Mouse (Mus musculus): ENCODE results near the gene Ost4. TPM values are rescaled to one million over a fixed set of nuclear protein-coding genes. Genes with fewer than 3 reads are reported as not detected.
A peak's percentile ranks its signal among the peaks of the same experiment; 100 is the strongest.

Gene Ost4
- polyA plus RNA-seq (2016; fragmentation: Nextera tagmentation; extraction: Ambion mirVana): 346 and 376 TPM in 2 replicates

GRCm38 (mm10) chr5:30907413-30908059, at the start of gene Ost4:
Gene Ost4, minus strand, starts transcription at chr5:30907788.
- Histone ChIP-seq H3K9ac (peak within 1 kb of the TSS; percentile 81), H3K4me1 (peaks cover 60% of the 10 kb centered on the region), H3K4me2 (replicated peaks) (peak within 1 kb of the TSS; percentile 93), H3K27ac (peak within 1 kb of the TSS; percentile 98), H3K4me3 (peak within 1 kb of the TSS; percentile 59), H3K36me3 (peaks cover 32% of the 10 kb centered on the region), H3K9me3 (no peaks in the 10 kb centered on the region), H3K27me3 (no peaks in the 10 kb centered on the region)
- WGBS: under 1% methylated on average over 58 of the region's 58 CpGs
- peak; percentile 91 for ATAC-seq (ENCODE audit: insufficient number of reproducible peaks, insufficient read depth, low FRiP score, low TSS enrichment)

DNA sequence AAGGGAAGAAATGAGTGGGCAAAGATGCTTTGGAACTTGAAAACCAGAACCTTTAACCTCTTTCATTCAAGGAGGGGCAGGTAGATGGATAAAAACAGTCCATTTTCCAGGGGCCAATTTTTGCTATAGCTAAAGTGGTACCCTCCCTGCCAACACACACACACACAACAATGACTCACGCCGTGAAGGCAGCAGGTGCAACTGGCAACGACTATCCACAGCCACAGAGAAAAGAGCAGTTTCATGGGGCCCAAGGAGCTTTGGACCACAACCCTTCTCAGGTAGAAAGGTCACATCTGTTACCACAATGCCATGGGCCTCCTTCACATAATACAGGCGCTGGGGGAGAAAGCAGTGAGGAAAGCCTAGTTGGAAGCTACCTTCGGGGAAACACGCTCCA, 48.2 kb upstream of the Ost4 start:
- ATAC-seq (ENCODE audit: insufficient number of reproducible peaks, insufficient read depth, low FRiP score, low TSS enrichment): no peak
- Histone ChIP-seq H3K4me2 (replicated peaks) (no peak overlapping the region), H3K27me3 (no peaks in the 10 kb centered on the region), H3K4me1 (peaks cover 20% of the 10 kb centered on the region), H3K4me3 (no peak overlapping the region), H3K27ac (no peak overlapping the region), H3K36me3 (peaks cover 55% of the 10 kb centered on the region), H3K9ac (no peak overlapping the region), H3K9me3 (no peaks in the 10 kb centered on the region)
- WGBS: 92% methylated on average over 6 of the region's 6 CpGs

DNA sequence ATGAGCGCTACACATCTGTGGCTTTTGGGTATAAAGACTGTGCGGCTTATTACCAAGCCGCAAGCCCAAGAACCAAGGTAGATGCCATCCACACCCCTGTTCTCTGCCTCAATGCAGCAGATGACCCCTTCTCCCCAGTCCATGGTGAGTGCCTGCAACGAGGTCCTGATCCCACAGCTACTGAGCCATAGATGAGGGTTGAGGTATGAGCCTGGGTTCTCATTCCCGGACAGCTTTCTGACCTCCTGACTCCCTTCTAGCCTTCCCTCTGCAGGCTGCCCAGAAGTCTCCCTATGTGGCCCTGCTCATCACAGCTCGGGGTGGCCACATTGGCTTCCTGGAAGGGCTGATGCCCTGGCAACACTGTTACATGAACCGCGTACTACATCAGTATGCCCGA, 47.0 kb upstream of the Ost4 start:
- peaks cover 26% of the 10 kb centered on the region for H3K4me1 ChIP-seq
- ATAC-seq (ENCODE audit: insufficient number of reproducible peaks, insufficient read depth, low FRiP score, low TSS enrichment): no peak
- H3K4me2 ChIP-seq (replicated peaks): no peak overlapping the region
- no peak overlapping the region for H3K27ac ChIP-seq
- no peaks in the 10 kb centered on the region for H3K27me3 ChIP-seq
- H3K9me3 ChIP-seq: no peaks in the 10 kb centered on the region
- no peak overlapping the region for H3K9ac ChIP-seq
- peaks cover 55% of the 10 kb centered on the region for H3K36me3 ChIP-seq
- 94% methylated on average over 9 of the region's 9 CpGs for WGBS
- no peak overlapping the region for H3K4me3 ChIP-seq

- WGBS: 95% methylated on average over 6 of the region's 6 CpGs
- H3K36me3 ChIP-seq: peaks cover 55% of the 10 kb centered on the region
- no peak overlapping the region for H3K9ac ChIP-seq
These were observed 46.5 kb upstream of the Ost4 start for GRCm38 (mm10) chr5:30954065-30954464.

GRCm38 (mm10) chr5:30952551-30952950, 45.0 kb upstream of the Ost4 start:
- Histone ChIP-seq H3K9me3 (no peaks in the 10 kb centered on the region), H3K27ac (no peak overlapping the region), H3K27me3 (no peaks in the 10 kb centered on the region), H3K4me2 (replicated peaks) (no peak overlapping the region), H3K36me3 (peaks cover 43% of the 10 kb centered on the region), H3K9ac (no peak overlapping the region), H3K4me3 (no peak overlapping the region), H3K4me1 (peaks cover 12% of the 10 kb centered on the region; the same call in 1 of the 2 replicates)
- no peak for ATAC-seq (ENCODE audit: insufficient number of reproducible peaks, insufficient read depth, low FRiP score, low TSS enrichment)
- 81% methylated on average over 5 of the region's 5 CpGs for WGBS

More at GRCm38 (mm10) chr5:30954065-30954464, 46.5 kb upstream of the Ost4 start:
- Histone ChIP-seq H3K4me2 (replicated peaks) (no peak overlapping the region), H3K27me3 (no peaks in the 10 kb centered on the region), H3K4me1 (peaks cover 24% of the 10 kb centered on the region), H3K9me3 (no peaks in the 10 kb centered on the region), H3K4me3 (no peak overlapping the region), H3K27ac (no peak overlapping the region)
- ATAC-seq (ENCODE audit: insufficient number of reproducible peaks, insufficient read depth, low FRiP score, low TSS enrichment): no peak

DNA sequence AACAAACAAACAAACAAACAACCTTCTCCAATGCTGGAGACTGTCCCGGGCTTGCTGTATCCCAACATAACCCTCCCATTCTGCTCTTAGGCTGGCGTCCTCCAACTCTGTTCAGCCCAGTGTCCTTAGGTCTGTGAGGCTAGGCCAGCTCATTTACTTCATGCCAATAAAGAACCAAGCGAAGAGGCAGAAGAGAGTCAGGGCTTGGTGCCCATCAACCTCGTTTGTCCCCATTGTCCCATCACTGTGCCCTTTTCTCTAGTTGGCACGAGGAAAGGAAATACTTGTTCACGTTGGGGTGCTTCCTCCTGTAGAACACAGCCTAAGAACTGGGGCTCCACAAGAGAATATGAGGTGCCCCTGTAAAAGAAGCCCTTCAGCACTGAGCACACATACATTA, 44.1 kb upstream of the Ost4 start:
- Histone ChIP-seq H3K27me3 (no peaks in the 10 kb centered on the region), H3K27ac (no peak overlapping the region), H3K4me1 (peaks cover 10% of the 10 kb centered on the region; the same call in 1 of the 2 replicates), H3K36me3 (peaks cover 39% of the 10 kb centered on the region), H3K4me3 (no peak overlapping the region), H3K4me2 (replicated peaks) (no peak overlapping the region), H3K9ac (no peak overlapping the region), H3K9me3 (no peaks in the 10 kb centered on the region)
- ATAC-seq (ENCODE audit: insufficient number of reproducible peaks, insufficient read depth, low FRiP score, low TSS enrichment): no peak
- 88% methylated on average over 6 of the region's 6 CpGs for WGBS

GRCm38 (mm10) chr5:30950922-30951321, 43.3 kb upstream of the Ost4 start:
- WGBS: 88% methylated on average over 2 of the region's 2 CpGs
- no peaks in the 10 kb centered on the region for H3K9me3 ChIP-seq
- peaks cover 37% of the 10 kb centered on the region for H3K36me3 ChIP-seq
- no peak overlapping the region for H3K27ac ChIP-seq
- no peak overlapping the region for H3K4me2 ChIP-seq (replicated peaks)
- H3K27me3 ChIP-seq: 0 out of 2 replicates have a peak, but pooled peaks cover 4% of the 10 kb centered on the region
- H3K9ac ChIP-seq: no peak overlapping the region
- no peak for ATAC-seq (ENCODE audit: insufficient number of reproducible peaks, insufficient read depth, low FRiP score, low TSS enrichment)
- H3K4me3 ChIP-seq: no peak overlapping the region
- peaks cover 10% of the 10 kb centered on the region; the same call in 1 of the 2 replicates for H3K4me1 ChIP-seq

- ATAC-seq (ENCODE audit: insufficient number of reproducible peaks, insufficient read depth, low FRiP score, low TSS enrichment): no peak
- Histone ChIP-seq H3K27ac (peak overlapping the region; percentile 76), H3K27me3 (peaks cover 9% of the 10 kb centered on the region; the same call in 1 of the 2 replicates), H3K4me2 (replicated peaks) (peak overlapping the region; percentile 85), H3K9ac (peak overlapping the region; percentile 55; the same call in 1 of the 2 replicates), H3K4me1 (peaks cover 12% of the 10 kb centered on the region; the same call in 1 of the 2 replicates), H3K9me3 (no peaks in the 10 kb centered on the region), H3K36me3 (peaks cover 32% of the 10 kb centered on the region), H3K4me3 (peak overlapping the region; percentile 50)
- WGBS: 68% methylated on average over 4 of the region's 4 CpGs
These were observed 42.9 kb upstream of the Ost4 start for GRCm38 (mm10) chr5:30950451-30950850.

GRCm38 (mm10) chr5:30949654-30950326, 42.2 kb upstream of the Ost4 start:
- Histone ChIP-seq H3K27me3 (peaks cover 15% of the 10 kb centered on the region), H3K9ac (peak overlapping the region; percentile 55; the same call in 1 of the 2 replicates), H3K4me2 (replicated peaks) (peak overlapping the region; percentile 85), H3K4me1 (peaks cover 17% of the 10 kb centered on the region), H3K36me3 (peaks cover 25% of the 10 kb centered on the region), H3K4me3 (peak overlapping the region; percentile 50), H3K27ac (peak overlapping the region; percentile 76), H3K9me3 (no peaks in the 10 kb centered on the region)
- WGBS: under 1% methylated on average over 31 of the region's 31 CpGs
- peak; percentile 85 for ATAC-seq (ENCODE audit: insufficient number of reproducible peaks, insufficient read depth, low FRiP score, low TSS enrichment)

- H3K4me2 ChIP-seq (replicated peaks): 0 out of 2 replicates have a peak overlapping the region, but pooled peaks have one; percentile 85
- no peaks in the 10 kb centered on the region for H3K9me3 ChIP-seq
- no peak overlapping the region for H3K27ac ChIP-seq
- WGBS: 63% methylated on average over 5 of the region's 5 CpGs
- peaks cover 17% of the 10 kb centered on the region for H3K4me1 ChIP-seq
- H3K4me3 ChIP-seq: no peak overlapping the region
- no peak for ATAC-seq (ENCODE audit: insufficient number of reproducible peaks, insufficient read depth, low FRiP score, low TSS enrichment)
- H3K27me3 ChIP-seq: peaks cover 21% of the 10 kb centered on the region
- peaks cover 14% of the 10 kb centered on the region for H3K36me3 ChIP-seq
- no peak overlapping the region for H3K9ac ChIP-seq
These were observed 41.0 kb upstream of the Ost4 start for GRCm38 (mm10) chr5:30948620-30949019.

DNA sequence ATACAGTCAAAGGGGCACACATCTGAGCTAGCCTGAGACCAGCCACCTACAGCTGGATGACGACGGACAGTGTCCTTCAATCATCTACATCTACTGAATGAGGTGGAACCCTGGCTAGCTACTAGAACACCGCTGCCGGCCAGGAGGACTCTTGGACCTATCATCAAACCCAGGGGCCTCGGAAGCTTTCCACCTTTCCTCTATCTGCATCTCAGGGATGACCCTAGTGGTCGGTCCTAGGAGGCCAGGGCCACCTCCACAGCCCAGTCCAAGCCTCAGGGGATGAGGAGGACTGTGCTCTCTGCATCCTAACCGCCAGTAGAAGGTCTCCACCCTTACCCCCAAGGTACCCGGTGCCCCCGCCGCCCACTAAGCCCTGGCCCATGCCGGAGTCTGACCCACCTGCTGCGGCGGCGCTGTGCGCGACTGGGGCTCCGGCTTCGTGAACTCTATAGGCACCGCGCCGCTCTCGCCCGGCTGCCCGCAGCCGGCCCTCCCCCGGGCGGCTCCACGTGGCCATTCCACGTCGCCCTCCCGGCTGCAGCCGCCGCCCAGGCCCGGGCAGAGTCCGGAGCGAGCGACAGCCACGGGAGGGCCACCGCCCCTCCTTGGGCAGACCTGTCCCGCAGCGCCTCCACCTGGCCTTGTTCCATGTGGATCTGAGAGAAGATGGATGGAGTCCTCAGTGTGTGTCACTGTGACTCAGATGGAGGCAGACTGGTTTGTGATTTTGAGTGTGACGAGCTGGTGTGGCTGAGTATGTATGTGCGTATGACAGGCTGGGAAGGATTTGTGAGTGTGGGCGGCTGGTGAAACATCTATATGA, 37.6 kb upstream of the Ost4 start, which contains the start of gene Cgref1:
Cgref1 (minus strand) TSS at position 636 of the 826 bp plus-strand sequence.
- 0 out of 2 replicates have a peak, but pooled peaks have one; percentile 38 for ATAC-seq (ENCODE audit: insufficient number of reproducible peaks, insufficient read depth, low FRiP score, low TSS enrichment)
- Histone ChIP-seq H3K27me3 (peaks cover 21% of the 10 kb centered on the region), H3K4me1 (peaks cover 13% of the 10 kb centered on the region), H3K9me3 (no peaks in the 10 kb centered on the region), H3K4me2 (replicated peaks) (peak within 1 kb of the TSS; percentile 77), H3K9ac (peak within 1 kb of the TSS; percentile 55), H3K4me3 (peak within 1 kb of the TSS; percentile 41), H3K27ac (no peak within 1 kb of the TSS), H3K36me3 (no peaks in the 10 kb centered on the region)
- WGBS: 7% methylated on average over 44 of the region's 44 CpGs

Measured in embryonic facial prominence, embryonic 12.5 days (tissue).